Mouse (Mus musculus) spleen, adult 2 months (tissue): ENCODE results near the gene Zfp688. TPM values are rescaled to one million over a fixed set of nuclear protein-coding genes. Genes with fewer than 3 reads are reported as not detected.
"Not testable (repeated sequence)": the region's sequence is repeated elsewhere in the genome, so short reads cannot be mapped to it uniquely, and the experiment has no call there.

ENCODE experiments used
- DNase-seq, 2 experiments: peaks; one replicate each; pipeline versions ENCODE4 v3.0.0 to v3.0.0-alpha.2; 2012 to 2021; ENCODE audit warnings: low spot score in 2 of 2, low read depth in 1 of 2
- H3K27ac ChIP-seq: fragments of 200-500 bp; 2 replicates; pipeline ENCODE4 v1.5.1; 2012; ENCODE audit warnings: low read length, inconsistent platforms; ENCODE audit not compliant: insufficient read depth
- H3K27me3 ChIP-seq: fragments of 200-500 bp; 2 replicates; pipeline ENCODE4 v1.6.1; 2012; ENCODE audit warnings: mild to moderate bottlenecking, moderate library complexity, low read length, inconsistent platforms; ENCODE audit not compliant: control insufficient read depth, insufficient read depth
- H3K36me3 ChIP-seq: fragments of 200-500 bp; 2 replicates; pipeline ENCODE4 v1.6.1; 2012; ENCODE audit warnings: mild to moderate bottlenecking, low read length, inconsistent platforms; ENCODE audit not compliant: control insufficient read depth, insufficient read depth
- H3K4me1 ChIP-seq: fragments of 200-500 bp; 2 replicates; pipeline ENCODE4 v1.6.1; 2011; ENCODE audit warnings: inconsistent platforms; ENCODE audit not compliant: control insufficient read depth, insufficient read depth, insufficient read length
- H3K4me3 ChIP-seq: fragments of 200-500 bp; 2 replicates; pipeline ENCODE4 v1.5.1; 2011; ENCODE audit warnings: mild to moderate bottlenecking, inconsistent platforms; ENCODE audit not compliant: insufficient read depth, insufficient read length; ENCODE audit errors: extremely low read depth
- CTCF ChIP-seq: fragments of 200-500 bp; IDR thresholded peaks from 2 replicates; pipeline ENCODE4 v1.5.1; 2011; ENCODE audit warnings: mild to moderate bottlenecking, inconsistent platforms; ENCODE audit not compliant: insufficient read depth, insufficient read length, insufficient replicate concordance; ENCODE audit errors: extremely low read depth
- POLR2A ChIP-seq: fragments of 200-500 bp; IDR thresholded peaks from 2 replicates; pipeline ENCODE4 v1.6.1; 2011; ENCODE audit warnings: low read depth, low read length, inconsistent platforms
- WGBS: fragments of 180-500 bp; shearing (Covaris S2); methylation state at CpG from one replicate; pipeline ENCODE4 v1.1.7; 2018; 5-methylcytosine and 5-hydroxymethylcytosine counted together
- polyA plus RNA-seq: library from polyadenylated mRNA; depleted of rRNA; stranded (reverse); fragments of >200 nt; gene quantifications from 2 replicates; pipeline ENCODE4 v1.2.3, GENCODE M21; 2012

The Zfp688 gene
- polyA plus RNA-seq, 1 experiment: 24.9 TPM

GRCm38 (mm10) chr7:127411418-127411817, 10.4 kb downstream of the Zfp688 start:
- H3K4me1 ChIP-seq: no peaks in the 10 kb centered on the region
- no peak overlapping the region for H3K4me3 ChIP-seq
- H3K27me3 ChIP-seq: no peaks in the 10 kb centered on the region
- H3K27ac ChIP-seq: no peak overlapping the region
- 90% methylated on average over 2 of the region's 2 CpGs for whole genome bisulfite sequencing
- no peak for DNase-seq
- TF ChIP-seq CTCF (no peak), POLR2A (no peak)
- H3K36me3 ChIP-seq: 0 out of 2 replicates have a peak, but pooled peaks cover 1% of the 10 kb centered on the region

GRCm38 (mm10) chr7:127406002-127406987, 15.6 kb downstream of the Zfp688 start, which contains the start of gene Zfp764:
Gene Zfp764, minus strand, starts transcription at chr7:127406822.
- peak; percentile 81 to 85 for DNase-seq
- H3K4me3 ChIP-seq: peak within 1 kb of the TSS; percentile 72
- peak within 1 kb of the TSS; percentile 90 for H3K27ac ChIP-seq
- not testable (repeated sequence) for H3K4me1 ChIP-seq, H3K27me3 ChIP-seq, H3K36me3 ChIP-seq
- peak; percentile 28; the same call in 1 of the 2 replicates for TF ChIP-seq POLR2A
- peak; percentile 53; the same call in 1 of the 2 replicates for TF ChIP-seq CTCF
- 1% methylated on average over 40 of the region's 40 CpGs for WGBS

DNA sequence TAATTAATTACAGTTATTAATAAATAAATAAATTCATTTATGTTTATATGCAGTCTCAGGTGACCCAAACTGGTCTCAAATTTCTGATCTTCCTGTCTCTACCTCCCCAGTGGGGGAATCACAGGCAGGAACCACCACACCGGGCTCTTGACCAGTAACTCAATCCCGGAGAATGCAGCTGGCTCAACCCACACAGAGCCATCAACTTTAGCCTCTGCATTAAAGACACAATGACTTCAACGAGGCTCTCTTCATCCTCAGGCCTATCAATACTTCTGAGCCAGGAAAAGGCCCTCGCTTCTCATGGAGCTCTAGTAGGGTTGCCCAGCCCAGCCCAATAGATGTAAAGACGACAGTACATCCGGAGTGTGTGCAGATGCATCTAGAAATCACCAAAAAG, 17.8 kb downstream of the Zfp688 start:
- DNase-seq, H3K36me3 ChIP-seq, H3K4me3 ChIP-seq, H3K4me1 ChIP-seq, H3K27me3 ChIP-seq, H3K27ac ChIP-seq: not testable (repeated sequence)
- WGBS: 96% methylated on average over 6 of the region's 6 CpGs

DNA sequence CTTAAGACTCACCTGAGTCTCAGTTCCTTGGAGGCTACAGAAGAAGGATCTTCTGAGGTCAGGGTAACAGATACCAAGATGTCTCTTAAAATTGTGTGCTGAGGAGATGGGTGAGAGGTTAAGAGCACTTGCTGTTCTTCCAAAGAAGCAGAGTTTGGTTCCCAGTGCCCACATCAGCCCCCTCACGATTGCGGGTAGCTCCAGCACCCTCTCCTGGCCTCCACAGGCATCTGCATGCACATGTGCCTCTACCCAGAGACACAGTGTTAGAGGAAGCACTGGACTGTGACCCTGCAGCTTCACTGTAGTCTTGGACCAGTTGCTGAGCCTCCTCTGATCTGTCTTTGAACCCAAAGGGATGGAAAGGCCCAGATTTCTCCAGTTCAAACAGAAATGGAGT, 18.9 kb downstream of the Zfp688 start:
- Histone ChIP-seq H3K27me3 (no peaks in the 10 kb centered on the region), H3K36me3 (no peaks in the 10 kb centered on the region), H3K4me3 (no peak overlapping the region), H3K4me1 (no peaks in the 10 kb centered on the region), H3K27ac (no peak overlapping the region)
- 62% methylated on average over 2 of the region's 2 CpGs for WGBS
- no peak for TF ChIP-seq POLR2A
- DNase-seq: no peak

DNA sequence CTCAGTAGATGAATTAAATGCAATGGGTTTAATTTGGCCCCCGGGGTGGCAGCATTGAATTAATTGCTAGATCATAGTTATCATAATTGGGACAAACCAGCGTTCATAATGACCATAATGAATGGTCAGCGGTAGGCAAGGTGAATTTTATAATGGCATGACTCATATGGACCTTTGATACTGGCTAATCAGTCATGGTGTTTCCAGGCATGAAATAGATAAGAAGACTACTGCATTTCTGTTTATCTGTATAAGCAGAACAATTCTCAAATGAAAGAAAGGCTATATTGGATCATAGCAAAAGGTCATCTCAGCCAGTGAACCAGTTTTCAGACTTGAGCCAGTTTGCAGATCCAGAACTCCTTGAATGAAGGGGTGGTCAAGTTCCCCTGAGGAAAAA, 21.5 kb downstream of the Zfp688 start:
- no peaks in the 10 kb centered on the region for H3K36me3 ChIP-seq
- WGBS: 63% methylated on average over 3 of the region's 3 CpGs
- no peak overlapping the region for H3K27ac ChIP-seq
- H3K27me3 ChIP-seq: no peaks in the 10 kb centered on the region
- no peak for DNase-seq
- TF ChIP-seq POLR2A (no peak), CTCF (no peak)
- H3K4me1 ChIP-seq: no peaks in the 10 kb centered on the region
- no peak overlapping the region for H3K4me3 ChIP-seq

GRCm38 (mm10) chr7:127393944-127394333, 27.9 kb downstream of the Zfp688 start:
- peaks cover 6% of the 10 kb centered on the region; the same call in 1 of the 2 replicates for H3K4me1 ChIP-seq
- peak overlapping the region; percentile 71 for H3K4me3 ChIP-seq
- no peak for DNase-seq
- H3K27ac ChIP-seq: peak overlapping the region; percentile 60
- TF ChIP-seq CTCF (no peak), POLR2A (no peak)
- 2% methylated on average over 7 of the region's 7 CpGs for WGBS
- no peaks in the 10 kb centered on the region for H3K27me3 ChIP-seq
- 0 out of 2 replicates have a peak, but pooled peaks cover 2% of the 10 kb centered on the region for H3K36me3 ChIP-seq
